Mouse (Mus musculus) ES-Bruce4 (cell line): ENCODE results near the gene Dab1. TPM values are rescaled to one million over a fixed set of nuclear protein-coding genes. Genes with fewer than 3 reads are reported as not detected.

Source experiments
- H3K27ac ChIP-seq: 2 replicates; pipeline ENCODE4 v1.5.1; 2012; ENCODE audit warnings: low read length, inconsistent platforms; ENCODE audit not compliant: insufficient read depth
- H3K27me3 ChIP-seq: 2 replicates; pipeline ENCODE4 v1.6.1; 2012; ENCODE audit warnings: mild to moderate bottlenecking, low read length, inconsistent platforms; ENCODE audit not compliant: control insufficient read depth, poor library complexity, insufficient read depth, severe bottlenecking
- H3K36me3 ChIP-seq: 2 replicates; pipeline ENCODE4 v1.6.1; 2012; ENCODE audit warnings: inconsistent platforms, mild to moderate bottlenecking, low read length, moderate library complexity; ENCODE audit not compliant: control insufficient read depth, poor library complexity, insufficient read depth, severe bottlenecking
- H3K4me1 ChIP-seq: one replicate; pipeline ENCODE4 v1.8.1; 2011; ENCODE audit warnings: low read length; ENCODE audit not compliant: control insufficient read depth, insufficient read depth
- H3K4me3 ChIP-seq: 2 replicates; pipeline ENCODE4 v1.5.1; 2011; ENCODE audit warnings: low read depth, mild to moderate bottlenecking, low read length
- H3K9ac ChIP-seq: 2 replicates; pipeline ENCODE4 v1.6.1; 2012; ENCODE audit warnings: low read depth, mild to moderate bottlenecking, inconsistent platforms; ENCODE audit not compliant: poor library complexity, severe bottlenecking
- H3K9me3 ChIP-seq: replicated peaks from 2 replicates; pipeline ENCODE4 v1.6.1; 2012; ENCODE audit warnings: mild to moderate bottlenecking, low read length, inconsistent platforms; ENCODE audit not compliant: control insufficient read depth, poor library complexity, insufficient read depth, severe bottlenecking
- CTCF ChIP-seq: IDR thresholded peaks from one replicate; pipeline ENCODE4 v1.8.1; 2011; ENCODE audit warnings: low read depth, low read length
- EP300 ChIP-seq: IDR thresholded peaks from 2 replicates; pipeline ENCODE4 v1.6.1; 2011; ENCODE audit warnings: low read depth, low read length; ENCODE audit not compliant: insufficient read depth
- POLR2A ChIP-seq: IDR thresholded peaks from one replicate; pipeline ENCODE4 v1.8.1; 2011; ENCODE audit warnings: low read length; ENCODE audit not compliant: insufficient read depth
- polyA plus RNA-seq: library from polyadenylated mRNA; stranded (reverse); fragments of >200 nt; gene quantifications from 2 replicates; pipeline ENCODE4 v1.2.4, GENCODE M21; 2011; ENCODE audit warnings: low read depth; ENCODE audit not compliant: missing spikeins, insufficient read depth, insufficient read length

Gene Dab1
- polyA plus RNA-seq, 1 experiment, result 4.8 TPM

DNA sequence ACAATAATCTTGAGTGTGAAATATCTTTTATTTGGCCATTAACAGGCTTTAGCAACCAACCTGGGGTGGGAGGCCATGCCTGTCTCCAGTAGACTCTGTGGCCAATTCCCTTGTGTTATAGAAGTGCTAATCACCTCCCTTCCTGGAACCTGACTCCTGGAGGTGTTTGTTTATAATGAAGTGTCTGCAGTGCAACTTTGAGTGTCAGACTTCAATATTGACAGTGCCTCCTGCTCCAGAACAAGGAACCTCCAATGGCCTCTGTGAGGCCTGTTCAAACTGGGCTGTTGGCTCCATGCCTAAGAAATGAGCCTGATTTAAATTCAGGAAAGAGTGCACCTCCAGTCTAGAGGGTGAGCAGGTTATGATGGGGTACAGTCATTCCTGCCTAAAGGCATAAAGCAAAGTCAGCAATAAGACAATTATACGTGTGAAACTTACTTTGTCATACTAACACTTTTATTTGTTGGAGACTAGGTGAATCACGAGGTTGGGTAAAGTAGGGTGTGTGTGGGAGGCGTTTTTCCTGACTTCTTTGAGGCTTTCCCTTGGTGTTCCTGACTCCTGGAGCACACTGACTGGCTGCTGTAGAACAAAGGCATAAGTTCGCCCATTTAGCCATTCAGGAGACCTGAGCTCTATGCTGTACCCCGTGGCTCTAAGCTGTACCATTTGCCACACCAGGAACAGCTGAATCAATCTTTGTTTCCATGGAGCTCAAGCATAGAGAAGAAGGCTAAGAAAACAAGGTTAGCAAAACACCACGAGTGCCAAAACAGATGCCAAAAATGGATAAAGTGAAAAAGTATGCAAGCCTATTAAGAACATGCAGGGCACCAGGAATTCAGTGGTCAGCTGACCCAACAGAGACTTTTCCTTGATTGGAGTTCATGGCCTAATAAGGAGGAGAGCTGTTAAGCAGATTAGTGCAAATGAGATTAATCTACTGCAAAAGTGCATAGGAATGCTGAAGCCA, 978.6 kb downstream of the Dab1 start:
- Histone ChIP-seq H3K4me1 (peaks cover 1% of the 10 kb centered on the region), H3K9me3 (peaks cover 12% of the 10 kb centered on the region), H3K36me3 (no peaks in the 10 kb centered on the region), H3K9ac (no peak overlapping the region), H3K27me3 (no peaks in the 10 kb centered on the region), H3K4me3 (no peak overlapping the region), H3K27ac (no peak overlapping the region)
- TF ChIP-seq EP300, result no peak
- TF ChIP-seq CTCF, result no peak
- no peak for TF ChIP-seq POLR2A

DNA sequence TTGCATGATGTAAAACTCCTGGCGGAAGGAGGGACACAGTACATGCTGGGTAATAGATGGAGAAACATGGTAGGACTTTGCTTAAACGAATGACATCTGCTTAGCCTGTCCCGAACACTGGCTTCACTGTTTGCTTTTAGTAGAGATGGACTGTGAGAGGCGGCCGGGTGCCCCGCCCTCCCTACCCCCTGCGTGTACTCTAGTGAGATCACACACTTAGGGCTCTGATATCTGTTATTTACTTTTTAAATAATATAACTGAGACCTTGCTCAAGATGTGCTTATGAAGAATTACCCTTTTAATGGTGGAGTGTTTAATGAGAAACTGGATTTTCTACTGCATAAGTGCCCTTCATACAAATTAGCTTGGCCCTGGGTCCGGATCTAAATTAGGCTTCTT, 983.6 kb downstream of the Dab1 start:
- Histone ChIP-seq H3K36me3 (no peaks in the 10 kb centered on the region), H3K9me3 (peaks cover 4% of the 10 kb centered on the region), H3K27ac (no peak overlapping the region), H3K27me3 (no peaks in the 10 kb centered on the region), H3K9ac (no peak overlapping the region), H3K4me1 (no peaks in the 10 kb centered on the region), H3K4me3 (no peak overlapping the region)
- TF ChIP-seq EP300 (no peak), POLR2A (no peak), CTCF (no peak)

DNA sequence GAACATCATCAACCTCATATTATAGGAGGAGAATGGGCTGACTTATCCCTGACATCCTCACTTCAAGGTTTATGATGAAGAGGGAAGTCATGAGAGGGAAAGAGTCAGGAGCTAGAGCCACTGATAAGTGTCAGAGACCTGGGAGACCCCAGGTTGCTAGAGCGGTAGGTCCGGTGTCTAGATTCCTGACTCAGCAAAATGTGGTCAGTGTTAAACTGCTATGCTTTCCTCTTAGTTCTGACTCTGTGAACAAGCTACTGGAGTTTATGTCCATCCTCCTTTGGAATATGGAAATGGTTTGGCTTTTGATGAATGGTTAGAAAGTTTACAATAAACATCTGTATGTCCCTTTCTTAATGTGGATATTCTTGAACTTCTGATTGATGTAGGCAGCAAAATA, 985.1 kb downstream of the Dab1 start:
- Histone ChIP-seq H3K27me3 (no peaks in the 10 kb centered on the region), H3K9ac (no peak overlapping the region), H3K9me3 (no peaks in the 10 kb centered on the region; the same call in 1 of the 2 replicates), H3K4me3 (no peak overlapping the region), H3K4me1 (no peaks in the 10 kb centered on the region), H3K27ac (no peak overlapping the region), H3K36me3 (no peaks in the 10 kb centered on the region)
- TF ChIP-seq EP300 (no peak), CTCF (no peak), POLR2A (no peak)

GRCm38 (mm10) chr4:104606881-104607280, 987.7 kb downstream of the Dab1 start:
- no peak for TF ChIP-seq CTCF
- Histone ChIP-seq H3K27me3 (no peaks in the 10 kb centered on the region), H3K27ac (no peak overlapping the region), H3K4me3 (no peak overlapping the region), H3K4me1 (no peaks in the 10 kb centered on the region), H3K36me3 (no peaks in the 10 kb centered on the region), H3K9me3 (no peaks in the 10 kb centered on the region; the same call in 1 of the 2 replicates), H3K9ac (no peak overlapping the region)

DNA sequence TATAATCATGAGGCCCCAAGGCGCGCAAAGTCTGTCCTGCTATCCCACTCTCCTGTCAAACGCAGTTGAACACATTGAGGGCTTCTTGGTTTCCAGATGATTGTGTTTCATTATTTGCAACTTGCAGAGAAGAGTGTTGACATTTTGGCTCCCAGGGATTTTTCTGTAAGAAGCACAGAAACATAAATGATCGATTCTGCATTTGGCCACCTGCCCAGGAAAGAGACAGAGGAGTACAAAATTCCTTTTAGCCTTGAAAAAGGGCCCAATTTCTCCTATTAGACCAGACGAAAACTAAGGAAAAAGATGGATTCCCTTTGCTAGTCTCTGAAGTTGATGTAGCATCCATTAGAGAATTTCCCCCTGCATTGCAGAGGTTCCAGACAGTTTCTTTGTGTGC, 988.5 kb downstream of the Dab1 start:
- Histone ChIP-seq H3K4me3 (no peak overlapping the region), H3K4me1 (no peaks in the 10 kb centered on the region), H3K27me3 (no peaks in the 10 kb centered on the region), H3K36me3 (no peaks in the 10 kb centered on the region), H3K9me3 (no peaks in the 10 kb centered on the region; the same call in 1 of the 2 replicates), H3K9ac (no peak overlapping the region), H3K27ac (no peak overlapping the region)
- TF ChIP-seq CTCF, result no peak
- no peak for TF ChIP-seq EP300
- TF ChIP-seq POLR2A, result no peak

DNA sequence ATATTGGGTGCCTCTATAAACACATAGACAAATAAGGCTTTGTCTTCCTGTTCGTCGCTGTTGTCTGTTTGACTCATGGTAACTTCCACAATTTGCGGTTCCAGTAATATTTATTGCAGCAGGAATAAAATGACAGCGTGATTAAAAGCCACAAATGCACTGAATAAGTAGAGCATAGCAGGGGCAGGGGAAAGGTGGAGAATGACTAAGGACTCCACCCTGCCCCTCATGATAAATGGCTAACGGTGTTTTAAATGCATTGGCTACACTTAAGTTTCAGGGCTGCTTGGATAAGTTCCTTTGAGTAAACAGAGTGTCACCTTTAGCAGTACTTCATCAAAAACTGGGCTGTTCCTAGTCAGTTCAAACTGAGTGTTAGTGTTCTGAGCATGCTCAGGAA, 1000.3 kb downstream of the Dab1 start:
- H3K4me3 ChIP-seq, result no peak overlapping the region
- H3K9me3 ChIP-seq, result no peaks in the 10 kb centered on the region
- no peak overlapping the region for H3K9ac ChIP-seq
- H3K27me3 ChIP-seq, result no peaks in the 10 kb centered on the region
- no peak overlapping the region for H3K27ac ChIP-seq
- H3K36me3 ChIP-seq, result no peaks in the 10 kb centered on the region
- TF ChIP-seq CTCF (no peak), EP300 (no peak), POLR2A (no peak)
- no peaks in the 10 kb centered on the region for H3K4me1 ChIP-seq
